In genomic region chr19:55924800-55925199, GRCm38 (mm10) we compare ENCODE assay signal across 17 mouse cellular contexts.
DNase-seq lines count a peak whose midpoint lies in the region; ATAC-seq and TF ChIP-seq lines count a peak whose summit lies in the region.
"Had no signal": no experiment of that assay in that cellular context is flagged by ENCODE, and none has a peak within 500 bp of the region (broad histone marks: within the 10 kb centered on the region; RNA-seq: fewer than 3 reads in every experiment).

No protein-coding gene starts in this region.

- peak overlapping the region; percentile 32; the same call in 1 of the 2 replicates for H3K27ac ChIP-seq in midbrain, postnatal 0 days (ENCODE audit: low read depth, low read length)
- no peak overlapping the region for H3K27ac ChIP-seq in midbrain, embryonic 16.5 days (ENCODE audit: low read length)
- peak overlapping the region; percentile 84 for H3K27ac ChIP-seq in liver, embryonic 15.5 days (replicated peaks)
- H3K27ac ChIP-seq: embryonic facial prominence, embryonic 10.5 days; forebrain, embryonic 12.5 days; hindbrain, embryonic 10.5 days; hindbrain, embryonic 14.5 days had no signal

- intact Hi-C loops in left cerebral cortex, postnatal 25 days (cut with DNase I) = no loop called here

- H3K9ac ChIP-seq in midbrain, postnatal 0 days (replicated peaks; ENCODE audit: low read length, poor library complexity, severe bottlenecking) = no peak overlapping the region
- H3K9ac ChIP-seq in midbrain, embryonic 16.5 days (ENCODE audit: low read depth, low read length) = no peak overlapping the region
- peak overlapping the region; percentile 50 for H3K9ac ChIP-seq in liver, embryonic 15.5 days
- H3K9ac ChIP-seq: forebrain, embryonic 12.5 days; heart, embryonic 12.5 days; hindbrain, embryonic 14.5 days had no signal

- no peak overlapping the region for H3K4me3 ChIP-seq in midbrain, postnatal 0 days (ENCODE audit: low read depth, low read length)
- H3K4me3 ChIP-seq in midbrain, embryonic 16.5 days (ENCODE audit: low read depth, low read length) = no peak overlapping the region
- no peak overlapping the region for H3K4me3 ChIP-seq in liver, embryonic 15.5 days (replicated peaks)
- H3K4me3 ChIP-seq: embryonic facial prominence, embryonic 10.5 days; forebrain, embryonic 12.5 days; heart, embryonic 12.5 days; hindbrain, embryonic 10.5 days had no signal

- no peaks in the 10 kb centered on the region for H3K9me3 ChIP-seq in midbrain, postnatal 0 days (ENCODE audit: low read length)
- no peaks in the 10 kb centered on the region for H3K9me3 ChIP-seq in midbrain, embryonic 16.5 days (replicated peaks; ENCODE audit: control insufficient read depth, low read length, poor library complexity, severe bottlenecking)
- no peaks in the 10 kb centered on the region for H3K9me3 ChIP-seq in liver, embryonic 15.5 days (replicated peaks)
- H3K9me3 ChIP-seq: embryonic facial prominence, embryonic 10.5 days; forebrain, embryonic 12.5 days; heart, embryonic 12.5 days; hindbrain, embryonic 10.5 days had no signal

- H3K27me3 ChIP-seq in midbrain, postnatal 0 days (ENCODE audit: insufficient read depth, low read length) = no peaks in the 10 kb centered on the region
- H3K27me3 ChIP-seq in midbrain, embryonic 16.5 days (ENCODE audit: control insufficient read depth, insufficient read depth, low read depth, low read length) = no peaks in the 10 kb centered on the region
- no peaks in the 10 kb centered on the region for H3K27me3 ChIP-seq in liver, embryonic 15.5 days
- H3K27me3 ChIP-seq: heart, embryonic 12.5 days had no signal

- no peak overlapping the region for H3K4me2 ChIP-seq in midbrain, postnatal 0 days (ENCODE audit: low read depth, low read length, poor library complexity, severe bottlenecking)
- no peak overlapping the region for H3K4me2 ChIP-seq in midbrain, embryonic 16.5 days (ENCODE audit: low read length)
- H3K4me2 ChIP-seq in liver, embryonic 15.5 days = peak overlapping the region; percentile 43
- H3K4me2 ChIP-seq: forebrain, embryonic 12.5 days; heart, embryonic 12.5 days; hindbrain, embryonic 14.5 days had no signal

- WGBS in midbrain, postnatal 0 days = 89% methylated on average over 4 of the region's 4 CpGs
- WGBS in midbrain, embryonic 16.5 days = 87% methylated on average over 4 of the region's 4 CpGs
- WGBS in liver, embryonic 15.5 days (ENCODE audit: insufficient replicate concordance) = 46% methylated on average over 4 of the region's 4 CpGs

- no peak for TF ChIP-seq CTCF in midbrain, postnatal 0 days (IDR thresholded peaks at IDR 0.05)

- no peak for DNase-seq in midbrain, postnatal 0 days (ENCODE audit: low spot score)
- DNase-seq in right cerebral cortex, postnatal 36 days (ENCODE audit: low spot score in 2 of 2) = no peak
- DNase-seq in left cerebral cortex, postnatal 25 days (ENCODE audit: low spot score in 2 of 2) = no peak
- DNase-seq: adrenal gland, postnatal 14 days; cerebellum, adult 18-20 months; cerebellum, adult 9-11 months; gastrocnemius, postnatal 25 days had no signal

- no peak for ATAC-seq in midbrain, postnatal 0 days (ENCODE audit: low FRiP score)
- no peak for ATAC-seq in midbrain, embryonic 16.5 days
- ATAC-seq in erythroid progenitor cell, adult 5-6 weeks (replicated peaks; ENCODE audit: low FRiP score, poor library complexity, severe bottlenecking) = 0 out of 2 replicates have a peak, but pooled peaks have one; percentile 37
- no peak for ATAC-seq in liver, embryonic 15.5 days (ENCODE audit: insufficient read depth)
- ATAC-seq in activated CD4-positive, CD25-positive, alpha-beta regulatory T cell, adult 4 months = no peak
- ATAC-seq: forebrain, embryonic 16.5 days had no signal

- H3K36me3 ChIP-seq in midbrain, postnatal 0 days (ENCODE audit: insufficient read depth, low read length) = peaks cover 8% of the 10 kb centered on the region; the same call in 1 of the 2 replicates
- H3K36me3 ChIP-seq in midbrain, embryonic 16.5 days (ENCODE audit: control insufficient read depth, insufficient read depth, low read length) = peaks cover 3% of the 10 kb centered on the region
- peaks cover 26% of the 10 kb centered on the region for H3K36me3 ChIP-seq in liver, embryonic 15.5 days (replicated peaks)

- H3K4me1 ChIP-seq in midbrain, postnatal 0 days (ENCODE audit: insufficient read depth, low read length) = no peaks in the 10 kb centered on the region
- H3K4me1 ChIP-seq in midbrain, embryonic 16.5 days (ENCODE audit: control insufficient read depth, insufficient read depth, low read length) = peaks cover 16% of the 10 kb centered on the region; the same call in 1 of the 2 replicates
- H3K4me1 ChIP-seq in liver, embryonic 15.5 days (replicated peaks) = peaks cover 60% of the 10 kb centered on the region
